Mouse (Mus musculus) cerebellum, adult 2 months (tissue): ENCODE measurements around the gene Ak2.

Experiments used
- CTCF ChIP-seq: fragments of 200-500 bp; IDR thresholded peaks from 2 replicates; pipeline ENCODE4 v1.5.1; 2011; ENCODE audit warnings: low read depth, mild to moderate bottlenecking, control low read depth, low read length, moderate library complexity, borderline replicate concordance; ENCODE audit not compliant: insufficient read depth
- POLR2A ChIP-seq: fragments of 200-500 bp; IDR thresholded peaks from 2 replicates; pipeline ENCODE4 v1.6.1; 2011; ENCODE audit warnings: low read length, control low read depth, borderline replicate concordance; ENCODE audit not compliant: insufficient read depth

DNA sequence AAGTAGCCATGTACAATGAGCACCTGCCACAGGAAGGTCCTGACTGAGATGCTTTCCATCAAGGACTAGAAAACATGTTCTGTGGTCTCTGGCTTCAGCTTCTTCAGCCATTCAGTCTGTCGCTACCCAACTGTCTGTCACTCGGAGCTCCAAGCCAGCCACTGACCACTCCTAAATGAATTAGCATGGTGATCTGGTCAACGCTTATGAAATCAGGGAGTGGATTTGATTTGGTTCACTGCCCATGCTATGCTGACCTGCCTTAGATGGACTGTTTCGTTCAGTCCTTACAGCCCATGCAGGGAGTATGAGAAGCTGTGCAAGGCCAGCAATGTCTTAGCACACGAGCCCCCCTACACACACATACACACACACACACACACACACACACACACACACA, 37.9 kb upstream of the Ak2 start:
- TF ChIP-seq CTCF, result no peak
- no peak for TF ChIP-seq POLR2A
